Mouse (Mus musculus): ENCODE measurements around the gene Slc25a11. TPM values are rescaled to one million over a fixed set of nuclear protein-coding genes. Genes with fewer than 3 reads are reported as not detected.
A peak's percentile ranks its signal among the peaks of the same experiment; 100 is the strongest.

The Slc25a11 gene
- polyA plus RNA-seq, 1 experiment = 2.2 TPM

DNA sequence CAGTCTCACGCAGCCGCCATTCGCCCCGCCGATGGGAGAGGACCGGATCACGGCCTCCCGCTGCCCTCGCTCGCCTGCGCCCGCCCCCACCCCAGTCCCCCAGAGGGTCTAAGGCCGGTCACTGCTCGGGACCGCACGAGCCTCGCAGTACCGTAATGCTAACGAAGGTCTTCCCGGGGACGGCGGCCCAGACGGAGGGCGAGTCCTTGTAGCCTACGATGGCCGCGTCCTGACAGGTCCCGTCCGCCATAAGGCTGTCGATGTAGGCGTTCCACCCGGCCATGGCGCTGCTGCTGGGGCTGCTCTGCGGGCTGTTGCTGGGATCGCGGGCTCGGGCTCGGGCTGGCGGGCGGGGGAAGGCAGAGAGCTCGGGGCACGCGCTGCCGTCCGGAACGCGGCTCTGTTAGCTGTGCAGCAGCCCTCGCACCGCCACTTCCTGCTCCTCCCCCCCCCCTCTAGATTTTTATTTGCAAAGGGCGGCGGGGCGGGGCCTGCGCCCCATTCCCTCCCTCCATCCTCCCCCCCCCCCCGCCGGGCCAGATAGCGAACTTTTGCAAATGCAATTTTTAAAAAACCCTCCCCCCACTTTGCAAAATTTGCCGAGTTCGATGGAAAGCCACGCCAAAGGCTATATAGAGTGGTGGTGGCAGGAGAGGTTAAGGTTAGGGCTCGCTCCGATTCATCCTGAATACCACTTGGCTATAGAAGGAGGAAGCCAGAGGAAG is 7.1 kb upstream of the Slc25a11 start, which contains the start of gene Pfn1:
Gene Pfn1 (minus strand): TSS at position 447 of the 725 bp plus-strand sequence.
- Histone ChIP-seq H3K9me3 (ENCODE audit: control insufficient read depth, low read length) (no peaks in the 10 kb centered on the region), H3K4me3 (replicated peaks) (peak within 1 kb of the TSS; percentile 79), H3K27me3 (ENCODE audit: control insufficient read depth) (peaks cover 16% of the 10 kb centered on the region), H3K4me1 (ENCODE audit: control insufficient read depth) (peaks cover 74% of the 10 kb centered on the region), H3K36me3 (ENCODE audit: control insufficient read depth) (peaks cover 38% of the 10 kb centered on the region)
- TF ChIP-seq GATA1 (IDR thresholded peaks at IDR 0.05; ENCODE audit: low read length) (no peak), TAL1 (IDR thresholded peaks at IDR 0.05; ENCODE audit: low read length) (no peak)

GRCm38 (mm10) chr11:70653345-70654197 is 6.3 kb upstream of the Slc25a11 start:
- Histone ChIP-seq H3K27me3 (ENCODE audit: control insufficient read depth) (peaks cover 16% of the 10 kb centered on the region), H3K36me3 (ENCODE audit: control insufficient read depth) (peaks cover 46% of the 10 kb centered on the region), H3K4me3 (replicated peaks) (peak overlapping the region; percentile 79), H3K9me3 (ENCODE audit: control insufficient read depth, low read length) (no peaks in the 10 kb centered on the region), H3K4me1 (ENCODE audit: control insufficient read depth) (peaks cover 82% of the 10 kb centered on the region)
- TF ChIP-seq TAL1 (IDR thresholded peaks at IDR 0.05; ENCODE audit: low read length) = no peak
- TF ChIP-seq GATA1 (IDR thresholded peaks at IDR 0.05; ENCODE audit: low read length) = no peak

- Histone ChIP-seq H3K4me1 (ENCODE audit: control insufficient read depth) (peaks cover 85% of the 10 kb centered on the region), H3K27me3 (ENCODE audit: control insufficient read depth) (peaks cover 16% of the 10 kb centered on the region), H3K4me3 (replicated peaks) (peak overlapping the region; percentile 79), H3K36me3 (ENCODE audit: control insufficient read depth) (peaks cover 51% of the 10 kb centered on the region), H3K9me3 (ENCODE audit: control insufficient read depth, low read length) (no peaks in the 10 kb centered on the region)
- TF ChIP-seq GATA1 (IDR thresholded peaks at IDR 0.05; ENCODE audit: low read length) = no peak
- no peak for TF ChIP-seq TAL1 (IDR thresholded peaks at IDR 0.05; ENCODE audit: low read length)
These were observed 5.6 kb upstream of the Slc25a11 start for GRCm38 (mm10) chr11:70652884-70653344.

GRCm38 (mm10) chr11:70652029-70652883 is 5.0 kb upstream of the Slc25a11 start:
- H3K9me3 ChIP-seq (ENCODE audit: control insufficient read depth, low read length) = no peaks in the 10 kb centered on the region
- H3K27me3 ChIP-seq (ENCODE audit: control insufficient read depth) = peaks cover 16% of the 10 kb centered on the region
- peaks cover 86% of the 10 kb centered on the region for H3K4me1 ChIP-seq (ENCODE audit: control insufficient read depth)
- peak overlapping the region; percentile 79 for H3K4me3 ChIP-seq (replicated peaks)
- no peak for TF ChIP-seq GATA1 (IDR thresholded peaks at IDR 0.05; ENCODE audit: low read length)
- TF ChIP-seq TAL1 (IDR thresholded peaks at IDR 0.05; ENCODE audit: low read length) = no peak
- H3K36me3 ChIP-seq (ENCODE audit: control insufficient read depth) = peaks cover 54% of the 10 kb centered on the region

DNA sequence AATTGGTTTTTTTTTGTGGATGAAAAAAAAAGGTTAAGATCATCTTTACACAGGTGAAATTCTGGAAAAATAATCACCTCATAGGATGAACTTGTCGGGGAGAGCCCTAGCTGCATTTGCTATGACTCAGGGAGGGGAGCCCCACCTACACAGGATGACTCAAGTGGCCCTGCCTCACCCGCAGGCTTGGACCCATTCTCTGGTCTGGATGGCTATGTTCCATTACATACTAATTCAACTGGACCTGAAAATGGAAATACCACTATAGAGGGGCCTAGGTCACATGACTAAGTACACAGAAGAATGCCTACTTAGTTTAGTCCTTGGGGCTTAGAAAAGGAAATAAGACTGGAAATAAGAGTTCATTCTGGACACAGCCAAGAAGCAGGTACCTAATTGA is 4.1 kb upstream of the Slc25a11 start:
- Histone ChIP-seq H3K9me3 (ENCODE audit: control insufficient read depth, low read length) (no peaks in the 10 kb centered on the region), H3K27me3 (ENCODE audit: control insufficient read depth) (peaks cover 9% of the 10 kb centered on the region), H3K4me3 (replicated peaks) (peak overlapping the region; percentile 31), H3K4me1 (ENCODE audit: control insufficient read depth) (peaks cover 82% of the 10 kb centered on the region), H3K36me3 (ENCODE audit: control insufficient read depth) (peaks cover 54% of the 10 kb centered on the region)
- TF ChIP-seq GATA1 (IDR thresholded peaks at IDR 0.05; ENCODE audit: low read length) = no peak

DNA sequence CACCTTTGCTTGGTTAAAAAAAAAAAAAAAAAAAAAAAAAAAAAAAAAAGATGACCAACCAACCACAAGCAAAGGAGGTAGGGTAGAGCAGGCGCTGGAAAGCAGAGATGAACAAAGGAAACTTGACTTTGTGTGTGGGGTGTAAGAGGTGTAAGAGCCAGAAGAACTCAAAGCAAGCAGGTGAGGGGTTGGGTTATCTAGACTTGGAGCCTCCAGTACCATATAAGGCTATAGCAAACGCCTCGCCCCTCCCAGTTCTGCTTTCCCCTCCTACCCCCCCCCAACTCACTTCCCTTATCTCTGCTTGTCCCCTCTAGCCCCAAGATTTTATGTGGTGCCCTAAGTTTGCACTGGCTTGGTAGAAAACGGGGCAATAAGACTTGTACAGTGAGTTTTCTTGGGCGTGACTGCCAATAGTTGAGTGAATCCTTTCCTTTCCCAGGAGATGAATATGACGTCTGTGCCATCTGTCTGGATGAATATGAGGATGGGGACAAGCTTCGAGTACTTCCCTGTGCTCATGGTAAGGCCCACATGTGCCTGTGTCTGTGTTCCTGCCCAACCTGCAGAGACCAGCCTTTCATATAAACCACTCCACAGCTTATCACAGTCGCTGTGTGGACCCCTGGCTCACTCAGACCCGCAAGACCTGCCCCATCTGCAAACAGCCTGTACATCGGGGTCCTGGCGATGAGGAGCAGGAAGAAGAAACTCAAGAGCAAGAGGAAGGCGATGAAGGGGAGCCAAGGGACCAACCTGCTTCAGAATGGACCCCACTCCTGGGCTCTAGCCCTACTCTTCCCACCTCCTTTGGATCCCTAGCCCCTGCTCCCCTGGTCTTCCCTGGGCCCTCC is 3.3 kb upstream of the Slc25a11 start:
- peaks cover 82% of the 10 kb centered on the region for H3K4me1 ChIP-seq (ENCODE audit: control insufficient read depth)
- H3K27me3 ChIP-seq (ENCODE audit: control insufficient read depth) = peaks cover under 1% of the 10 kb centered on the region; the same call in 1 of the 2 replicates
- TF ChIP-seq TAL1 (IDR thresholded peaks at IDR 0.05; ENCODE audit: low read length) = no peak
- no peak for TF ChIP-seq GATA1 (IDR thresholded peaks at IDR 0.05; ENCODE audit: low read length)
- peaks cover 60% of the 10 kb centered on the region for H3K36me3 ChIP-seq (ENCODE audit: control insufficient read depth)
- peak overlapping the region; percentile 31 for H3K4me3 ChIP-seq (replicated peaks)
- no peaks in the 10 kb centered on the region for H3K9me3 ChIP-seq (ENCODE audit: control insufficient read depth, low read length)

- Histone ChIP-seq H3K9me3 (ENCODE audit: control insufficient read depth, low read length) (no peaks in the 10 kb centered on the region), H3K4me3 (replicated peaks) (peak overlapping the region; percentile 74), H3K4me1 (ENCODE audit: control insufficient read depth) (peaks cover 84% of the 10 kb centered on the region), H3K27me3 (ENCODE audit: control insufficient read depth) (no peaks in the 10 kb centered on the region), H3K36me3 (ENCODE audit: control insufficient read depth) (peaks cover 72% of the 10 kb centered on the region)
- TF ChIP-seq TAL1 (IDR thresholded peaks at IDR 0.05; ENCODE audit: low read length) (no peak), GATA1 (IDR thresholded peaks at IDR 0.05; ENCODE audit: low read length) (no peak)
These were observed 2.0 kb upstream of the Slc25a11 start for GRCm38 (mm10) chr11:70649185-70649734.
